Mouse (Mus musculus) kidney, adult 9 months (tissue): ENCODE measurements around the gene Tex14.

Experiments
- DNase-seq: peaks from one replicate; pipeline ENCODE4 v3.0.0; 2022

The Tex14 gene

DNA sequence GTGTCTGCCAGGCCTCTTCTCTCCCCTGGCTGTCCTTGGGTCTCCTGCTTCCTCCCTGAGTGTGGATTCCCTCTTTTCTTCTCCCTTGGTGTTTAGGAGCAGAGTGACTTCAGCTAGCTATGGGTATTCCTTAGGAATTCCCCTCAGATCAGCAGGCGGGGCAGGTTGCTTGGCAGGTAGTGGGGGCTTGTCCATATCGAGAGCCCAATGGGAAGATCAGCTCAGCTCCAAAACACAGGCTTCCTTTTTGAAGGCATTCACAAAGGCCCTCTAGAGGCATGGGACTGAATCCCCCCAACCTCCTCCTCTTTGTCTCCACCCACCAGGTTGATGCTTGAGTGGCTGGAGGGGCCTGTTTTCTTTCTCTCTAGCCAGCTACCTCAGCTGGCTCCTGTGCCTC, 191.6 kb downstream of the Tex14 start:
- no peak for DNase-seq

DNA sequence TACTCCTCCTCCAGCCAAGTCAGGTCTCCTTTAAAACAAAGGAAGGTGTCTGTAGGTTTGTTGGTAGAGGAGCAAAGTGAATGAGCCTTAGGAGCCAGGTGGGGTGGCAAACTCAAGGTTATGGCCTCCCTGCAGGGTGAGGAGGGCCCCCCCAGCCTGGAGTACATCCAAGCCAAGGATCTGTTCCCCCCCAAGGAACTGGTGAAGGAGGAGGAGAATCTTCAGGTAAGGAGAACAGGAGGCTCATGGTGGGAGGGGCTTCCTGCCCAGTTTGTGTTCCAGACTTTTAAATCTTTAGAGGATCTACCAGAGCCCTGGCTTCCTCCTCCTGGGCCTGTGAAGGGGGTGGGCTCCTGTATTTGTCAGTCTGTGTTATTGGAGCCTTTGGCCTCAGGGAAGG, 192.2 kb downstream of the Tex14 start:
- no peak for DNase-seq

DNA sequence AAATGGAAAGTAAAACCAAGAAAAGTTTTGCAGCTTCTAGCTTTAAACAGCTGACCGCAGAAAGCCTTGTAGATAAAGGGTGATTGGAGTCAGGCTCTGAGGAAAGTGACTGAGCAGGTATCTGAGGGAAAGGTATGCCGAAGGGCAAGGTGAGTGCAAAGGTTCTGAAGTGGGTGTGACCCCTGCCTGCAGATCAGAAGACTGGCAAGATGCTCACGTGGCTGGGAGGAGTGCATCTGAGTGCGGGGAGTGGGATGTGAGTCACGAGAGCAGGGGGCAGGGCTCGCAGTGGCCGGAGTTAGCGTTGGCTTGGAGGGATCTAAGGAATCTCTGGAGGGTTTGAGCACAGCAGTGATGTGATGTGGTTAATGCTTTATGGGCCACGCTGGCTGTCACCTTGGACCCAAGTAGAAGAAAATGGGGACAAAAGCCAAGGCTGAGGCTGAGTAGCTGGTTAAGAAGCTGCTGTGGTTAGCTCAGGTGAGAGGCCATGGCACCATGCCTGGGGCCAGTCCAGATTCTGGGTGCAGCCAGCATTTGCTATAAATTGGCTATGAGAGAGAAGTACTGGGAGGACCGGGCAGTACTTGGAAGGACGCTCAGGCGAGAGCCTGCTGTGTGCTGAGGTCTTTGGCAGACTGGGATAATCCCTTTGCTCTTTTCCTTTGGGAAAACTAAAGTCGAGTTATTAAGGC, 194.7 kb downstream of the Tex14 start:
- DNase-seq = peak; percentile 41

DNA sequence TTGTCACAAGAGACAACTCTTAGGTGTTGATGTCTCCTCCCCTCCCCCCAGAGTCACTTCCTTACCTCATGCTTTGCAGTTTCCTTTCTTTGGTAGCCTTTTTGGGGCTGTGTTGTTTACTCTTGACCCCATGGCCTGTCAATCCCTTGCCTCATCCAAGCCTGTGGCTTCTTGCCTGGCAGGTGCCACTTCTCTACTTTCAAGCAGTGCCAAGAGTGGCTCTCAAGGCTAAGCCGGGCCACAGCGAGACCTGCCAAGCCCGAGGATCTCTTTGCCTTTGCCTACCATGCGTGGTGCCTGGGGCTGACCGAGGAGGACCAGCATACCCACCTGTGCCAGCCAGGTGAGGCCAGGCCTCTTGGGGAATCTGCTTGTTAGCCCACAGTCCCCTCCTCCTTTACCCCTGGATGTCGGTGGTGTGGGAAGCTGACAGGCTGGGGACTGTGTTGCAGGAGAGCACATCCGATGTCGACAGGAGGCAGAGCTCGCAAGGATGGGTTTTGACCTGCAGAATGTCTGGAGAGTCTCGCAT, 195.5 kb downstream of the Tex14 start:
- DNase-seq = no peak

DNA sequence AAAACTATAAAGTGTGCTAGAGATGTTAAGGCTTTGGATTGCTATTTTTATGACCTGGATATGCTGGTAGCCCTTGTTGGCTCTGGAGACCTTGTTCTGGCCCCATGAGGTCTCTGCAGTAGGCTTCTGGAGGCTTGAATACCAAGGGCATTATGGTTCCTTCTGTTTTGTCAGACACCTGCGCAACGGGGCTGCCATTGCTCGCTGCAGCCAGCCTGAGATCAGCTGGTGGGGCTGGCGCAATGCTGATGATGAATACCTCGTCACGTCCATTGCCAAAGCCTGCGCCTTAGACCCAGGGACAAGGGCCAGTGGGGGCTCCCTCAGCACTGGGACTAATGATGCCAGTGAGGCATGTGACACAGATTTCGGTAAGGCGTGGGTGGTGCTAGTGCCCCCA, 197.4 kb downstream of the Tex14 start:
- no peak for DNase-seq

DNA sequence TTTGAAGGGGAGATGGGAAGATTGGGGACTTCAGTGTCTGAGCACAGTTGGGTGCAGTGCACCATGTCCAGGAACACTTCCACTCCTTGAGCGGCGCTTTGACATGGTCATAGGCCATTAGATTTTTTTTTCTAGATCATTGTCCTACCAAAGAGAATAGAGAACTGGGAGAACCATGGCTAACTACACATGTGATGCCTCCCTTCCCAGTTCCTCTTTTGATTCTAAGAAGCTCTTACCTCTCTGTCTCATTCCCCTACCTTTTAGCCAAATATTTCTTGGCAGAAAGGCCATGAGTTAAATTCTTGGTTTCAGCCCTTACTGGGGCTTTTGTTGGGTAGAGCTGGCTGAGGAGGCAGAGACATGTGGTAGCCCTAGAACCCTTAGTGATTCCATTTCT, 198.7 kb downstream of the Tex14 start:
- DNase-seq = no peak
